In the genomic region with DNA sequence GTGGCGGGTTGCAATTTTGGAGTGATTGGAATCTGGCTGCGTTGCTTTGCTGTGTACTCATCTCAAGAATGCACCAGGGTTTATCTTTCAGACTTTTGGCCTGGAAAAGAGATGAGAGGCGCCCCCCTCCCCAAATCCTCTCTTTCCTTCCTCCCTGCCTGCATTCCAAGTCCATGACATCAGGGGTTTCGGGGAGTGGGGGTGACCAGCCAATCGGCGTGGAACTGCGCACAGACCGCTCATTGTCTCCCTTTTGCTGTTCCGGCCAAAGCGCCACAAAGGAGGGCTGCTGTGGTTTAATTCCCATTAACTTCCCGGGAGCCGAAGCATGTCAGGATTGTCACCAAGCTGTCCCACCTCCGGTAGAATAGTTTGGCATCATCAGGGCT, we compare ENCODE assay signal across 8 mouse cellular contexts. TPM values are rescaled to one million over a fixed set of nuclear protein-coding genes. Genes with fewer than 3 reads are reported as not detected.
DNase-seq lines count a peak whose midpoint lies in the region; ATAC-seq and TF ChIP-seq lines count a peak whose summit lies in the region.

No protein-coding gene starts in this region.

- peak; percentile 54 to 63 for DNase-seq in adrenal gland, adult 18-20 months (ENCODE audit: low spot score in 2 of 2)
- DNase-seq in gastrocnemius, postnatal 10 days: peak; percentile 65
- peak; percentile 81 for DNase-seq in hindlimb bud, embryonic 11.5 days (ENCODE audit: extremely low spot score, low read depth, low spot score)
- DNase-seq in left cerebral cortex, adult 8-10 months (ENCODE audit: low spot score in 2 of 2): peak; percentile 44 to 50
- DNase-seq in lung, postnatal 4 days: peak; percentile 82 to 88
- peak; percentile 38 for DNase-seq in right cerebral cortex, postnatal 25 days

- no peak for ATAC-seq in inflammation-experienced regulatory T-cells, adult 6 months

- no peaks in the 10 kb centered on the region for H3K4me1 ChIP-seq in cortical plate, adult 2 months (ENCODE audit: control insufficient read depth, insufficient read depth, low read length)

- peak overlapping the region; percentile 99 for H3K27ac ChIP-seq in cortical plate, adult 2 months (ENCODE audit: insufficient read depth, low read length)

- TF ChIP-seq CTCF in cortical plate, adult 2 months (IDR thresholded peaks at IDR 0.05; ENCODE audit: extremely low read depth, insufficient read depth, low read length): no peak

- peak overlapping the region; percentile 54 for H3K4me3 ChIP-seq in cortical plate, adult 2 months (ENCODE audit: insufficient read depth, low read length)

- TF ChIP-seq POLR2A in cortical plate, adult 2 months (IDR thresholded peaks at IDR 0.05; ENCODE audit: extremely low read depth, insufficient read depth, low read length): no peak

RNA-seq across cellular contexts. Expression of gene Cnn3, which starts 1.2 kb away (rescaled TPM):
- 100 to 1,000 TPM; 349 to 353 TPM for total RNA-seq in adrenal gland, adult 18-20 months (2021)
- polyA plus RNA-seq in cortical plate, adult 2 months (2012; rRNA removed): 121 and 130 TPM in 2 replicates
- total RNA-seq in gastrocnemius, postnatal 10 days (2021): 100 to 1,000 TPM in 1 of 2 experiments, 10 to 100 TPM in 1; 96.7 to 113 TPM
- total RNA-seq in left cerebral cortex, adult 8-10 months (2022): 100 to 1,000 TPM in 1 of 4 experiments, 10 to 100 TPM in 3; 69.4 to 104 (median 78.6) TPM
- 1 to 10 TPM; 1.4 to 2.3 (median 2.1) TPM for polyA plus RNA-seq in inflammation-experienced regulatory T-cells, adult 6 months (2017; shearing (Covaris generic))
